Mouse (Mus musculus) cerebellum, adult 11 months (tissue): ENCODE measurements around the gene Sgsm2.
"Not testable (repeated sequence)": the region's sequence is repeated elsewhere in the genome, so short reads cannot be mapped to it uniquely, and the experiment has no call there.

Experiments
- DNase-seq: peaks from one replicate; pipeline ENCODE4 v3.0.0; 2022

Gene Sgsm2

GRCm38 (mm10) chr11:74827791-74828403, 69.0 kb downstream of the Sgsm2 start:
- DNase-seq, result no peak

- no peak for DNase-seq
Observed at GRCm38 (mm10) chr11:74826702-74827101, 70.2 kb downstream of the Sgsm2 start.

GRCm38 (mm10) chr11:74826151-74826550, 70.7 kb downstream of the Sgsm2 start:
- no peak for DNase-seq

- DNase-seq, result no peak
Observed at GRCm38 (mm10) chr11:74822746-74823440, 74.0 kb downstream of the Sgsm2 start.

- peak; percentile 14 for DNase-seq
Observed at GRCm38 (mm10) chr11:74821463-74821862, 75.4 kb downstream of the Sgsm2 start.

GRCm38 (mm10) chr11:74820921-74821320, 75.9 kb downstream of the Sgsm2 start:
- no peak for DNase-seq

- no peak for DNase-seq
Observed at GRCm38 (mm10) chr11:74815795-74816194, 81.1 kb downstream of the Sgsm2 start.

- DNase-seq, result no peak
Observed at GRCm38 (mm10) chr11:74811538-74811937, 85.3 kb downstream of the Sgsm2 start.

- not testable (repeated sequence) for DNase-seq
Observed at GRCm38 (mm10) chr11:74811027-74811426, 85.8 kb downstream of the Sgsm2 start.

- no peak for DNase-seq
Observed at GRCm38 (mm10) chr11:74810134-74810533, 86.7 kb downstream of the Sgsm2 start.

- DNase-seq, result no peak
Observed at GRCm38 (mm10) chr11:74808251-74808853, 88.5 kb downstream of the Sgsm2 start.

- DNase-seq, result no peak
Observed at GRCm38 (mm10) chr11:74807246-74807882, 89.5 kb downstream of the Sgsm2 start.

- no peak for DNase-seq
Observed at GRCm38 (mm10) chr11:74804081-74804627, 92.7 kb downstream of the Sgsm2 start.

GRCm38 (mm10) chr11:74800658-74801057, 96.2 kb downstream of the Sgsm2 start:
- no peak for DNase-seq
